Mouse (Mus musculus) cerebellum, adult 8-10 months (tissue): ENCODE results near the gene Prdm13.
A peak's percentile ranks its signal among the peaks of the same experiment; 100 is the strongest.

ENCODE experiments used
- DNase-seq: peaks from one replicate; pipeline ENCODE4 v3.0.0; 2022

Gene Prdm13

DNA sequence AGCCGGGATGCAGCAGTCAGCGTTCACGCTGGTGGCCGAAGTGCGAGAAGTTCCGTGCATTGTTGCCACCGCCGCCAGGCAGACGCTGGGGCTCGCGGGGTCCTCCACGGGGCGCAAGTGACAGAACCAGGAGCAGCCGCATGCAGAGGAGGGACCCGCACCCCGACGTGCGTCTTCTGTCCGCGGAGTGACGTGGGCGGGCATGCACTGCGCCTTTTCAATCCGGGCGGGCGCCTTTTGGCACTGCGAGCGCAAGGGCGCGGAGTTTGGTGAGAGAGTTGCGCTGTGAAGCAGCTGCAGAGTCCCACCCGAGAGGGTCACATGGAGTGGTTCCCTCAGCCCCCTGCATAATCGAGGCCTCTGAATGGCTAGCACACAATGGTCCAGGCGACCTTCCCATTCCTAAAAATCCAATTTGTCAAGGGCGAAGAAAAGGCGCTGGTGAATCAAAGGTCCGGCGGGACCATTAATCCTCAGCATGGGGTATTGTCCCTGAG, at the start of gene Prdm13:
TSS of gene Prdm13 (minus strand) at position 369 of the 497 bp plus-strand sequence.
- no peak for DNase-seq

DNA sequence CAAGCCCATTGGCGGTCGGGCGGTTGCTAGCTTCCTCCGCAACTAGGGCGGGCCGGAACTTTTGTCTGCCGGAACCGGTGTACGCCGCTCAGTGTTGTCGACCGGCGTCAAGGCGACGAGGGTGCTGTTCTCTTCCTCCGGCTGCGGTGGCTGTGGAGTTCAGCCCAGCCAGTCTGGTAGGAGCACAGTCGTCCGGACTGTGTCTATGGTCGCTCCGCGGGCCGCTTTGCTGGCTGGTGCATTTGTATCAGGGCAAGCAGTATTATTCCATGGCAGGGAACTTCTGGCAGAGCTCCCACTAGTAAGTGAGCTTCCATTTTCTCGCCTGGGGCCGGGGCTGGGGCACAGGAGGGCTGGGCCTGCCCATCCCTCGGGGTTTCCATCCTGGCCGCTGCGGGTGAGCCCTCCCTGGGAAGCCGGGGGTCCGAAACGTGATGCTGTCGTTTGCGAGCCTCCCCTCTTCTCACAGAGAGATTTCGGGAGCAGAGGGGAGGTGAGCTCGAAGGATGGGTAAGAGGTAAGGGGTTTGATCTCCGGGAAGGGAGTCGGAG, 41.9 kb upstream of the Prdm13 start, which contains the start of gene Ccnc:
TSS of gene Ccnc (plus strand) at position 87 of the 551 bp plus-strand sequence.
- peak; percentile 90 for DNase-seq

GRCm38 (mm10) chr4:21726912-21727614, 41.3 kb upstream of the Prdm13 start:
- peak; percentile 47 for DNase-seq

DNA sequence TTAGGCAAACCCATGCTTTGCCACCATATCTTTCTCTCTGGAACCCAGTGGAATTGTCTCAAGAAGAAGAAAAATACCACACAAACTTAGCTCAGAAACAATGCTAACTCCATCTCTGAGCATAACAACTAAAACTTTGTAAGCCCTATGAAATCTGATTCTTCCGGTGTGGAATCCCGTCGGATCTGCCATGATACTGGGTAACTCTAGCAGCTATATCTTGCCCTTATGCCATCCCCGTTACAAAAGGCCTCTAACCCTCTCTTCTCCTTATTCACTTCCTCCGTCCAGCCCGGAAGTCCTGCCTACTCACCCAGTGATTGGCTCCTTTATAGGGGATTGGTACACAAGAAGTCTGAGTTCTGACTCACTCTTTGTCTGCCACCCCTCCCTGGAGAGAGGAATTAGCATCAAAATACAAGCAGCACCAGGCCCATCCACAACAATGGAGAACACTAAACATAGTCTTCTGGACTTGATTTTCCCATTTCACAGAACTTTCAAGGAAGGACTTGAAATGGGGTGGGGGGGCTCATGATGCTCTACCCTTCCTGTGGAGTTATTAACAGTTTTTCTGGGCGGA, 37.1 kb upstream of the Prdm13 start:
- DNase-seq, result no peak

GRCm38 (mm10) chr4:21712147-21712546, 26.4 kb upstream of the Prdm13 start:
- no peak for DNase-seq

DNA sequence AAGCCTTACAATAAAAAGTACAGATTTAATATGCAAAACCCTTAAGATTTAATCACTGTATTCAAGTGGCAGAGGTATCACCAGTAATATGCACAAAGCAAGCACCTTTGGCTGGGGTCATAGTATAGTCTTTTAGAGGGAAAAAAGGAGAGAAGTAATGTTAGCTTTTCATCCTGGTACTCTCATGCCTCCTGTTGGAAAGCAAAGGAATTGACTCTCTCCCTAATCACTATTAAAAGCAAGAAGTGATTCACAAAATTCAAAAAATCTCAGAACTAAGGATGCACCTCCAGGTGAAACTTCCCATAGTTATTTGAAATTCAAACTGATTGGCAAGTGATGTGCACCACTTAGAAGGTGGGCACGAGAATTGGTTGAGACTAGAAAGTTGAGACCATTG, 19.3 kb upstream of the Prdm13 start:
- no peak for DNase-seq

DNA sequence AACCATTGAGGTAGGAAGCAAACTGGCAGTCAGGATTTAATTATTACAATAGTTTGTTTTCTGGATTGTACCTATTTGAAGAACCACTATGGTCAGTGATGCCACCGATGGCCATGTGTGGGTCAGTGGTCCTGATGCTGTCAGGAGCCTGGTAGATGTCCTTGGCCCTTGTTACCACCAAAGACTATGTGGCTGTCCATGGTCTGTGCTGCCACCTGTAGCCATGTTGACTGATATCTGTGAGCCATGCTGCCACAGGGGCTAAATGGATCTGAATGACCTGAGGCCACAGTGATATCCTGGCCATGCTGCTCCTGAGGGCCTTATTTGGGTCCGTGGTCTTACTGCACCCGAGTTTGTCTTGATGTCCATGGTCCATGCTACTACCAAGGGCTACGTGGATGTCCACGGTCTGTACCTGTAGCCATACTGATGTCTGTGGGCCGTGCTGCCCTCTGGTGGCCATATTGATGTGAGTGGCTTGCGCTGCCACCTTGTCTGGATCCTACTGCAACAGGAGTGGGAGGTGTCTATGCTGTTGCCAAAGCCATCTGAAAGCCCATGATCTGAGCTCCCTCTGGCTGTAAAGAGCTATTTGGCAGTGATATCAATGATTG, 10.0 kb upstream of the Prdm13 start:
- peak; percentile 35 for DNase-seq

GRCm38 (mm10) chr4:21690221-21690620, 4.5 kb upstream of the Prdm13 start:
- no peak for DNase-seq

DNA sequence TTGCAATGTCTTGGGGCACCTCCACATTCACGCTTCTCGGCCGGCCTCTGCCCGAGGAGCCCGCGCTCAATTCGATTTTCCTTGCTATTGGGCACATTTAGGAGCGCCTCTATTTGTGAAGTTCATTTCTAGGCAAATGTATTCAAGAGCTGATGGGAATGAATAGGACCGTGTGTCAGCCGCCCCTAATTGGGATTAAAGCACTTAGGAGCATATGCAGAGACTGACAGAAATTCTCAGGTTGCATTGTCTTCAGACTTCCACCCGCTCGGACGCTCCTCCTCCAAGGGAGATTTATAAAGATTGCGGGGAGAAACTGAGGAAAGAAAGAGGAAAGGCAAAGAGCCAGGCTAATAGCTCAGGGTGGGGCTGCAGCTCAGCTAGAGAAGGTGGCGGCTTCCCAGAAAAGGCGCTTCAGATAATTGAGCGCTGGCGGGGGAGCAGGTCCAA, 3.8 kb upstream of the Prdm13 start:
- DNase-seq, result no peak

- no peak for DNase-seq
Observed at GRCm38 (mm10) chr4:21688703-21689200, 3.0 kb upstream of the Prdm13 start.

- no peak for DNase-seq
Observed at GRCm38 (mm10) chr4:21687783-21688702, 2.3 kb upstream of the Prdm13 start.

DNA sequence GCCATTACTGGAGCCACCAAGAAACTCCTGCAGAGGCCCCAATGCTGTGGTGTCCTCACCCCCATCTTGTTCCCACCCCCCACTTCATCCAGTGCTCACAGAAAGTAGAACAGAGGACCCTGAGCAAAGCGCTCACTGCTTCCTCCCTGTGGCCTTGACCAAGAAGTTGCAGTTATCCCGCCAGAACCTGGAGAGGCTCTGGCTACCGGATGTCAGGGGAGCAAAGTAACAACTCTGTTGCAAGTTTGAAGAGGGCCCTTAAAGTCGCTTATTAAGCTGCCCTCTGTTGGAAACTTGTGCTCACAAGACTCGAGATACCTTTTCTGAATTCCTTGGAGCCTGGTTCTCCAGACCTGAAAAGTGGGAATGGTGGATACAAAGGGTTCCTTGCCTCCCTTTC, 1.2 kb upstream of the Prdm13 start:
- no peak for DNase-seq

- no peak for DNase-seq
Observed at GRCm38 (mm10) chr4:21686416-21686815, 653 bp upstream of the Prdm13 start.

- no peak for DNase-seq
Observed at GRCm38 (mm10) chr4:21684341-21684970, 1.3 kb downstream of the Prdm13 start.

- no peak for DNase-seq
Observed at GRCm38 (mm10) chr4:21682421-21683150, 3.2 kb downstream of the Prdm13 start.

DNA sequence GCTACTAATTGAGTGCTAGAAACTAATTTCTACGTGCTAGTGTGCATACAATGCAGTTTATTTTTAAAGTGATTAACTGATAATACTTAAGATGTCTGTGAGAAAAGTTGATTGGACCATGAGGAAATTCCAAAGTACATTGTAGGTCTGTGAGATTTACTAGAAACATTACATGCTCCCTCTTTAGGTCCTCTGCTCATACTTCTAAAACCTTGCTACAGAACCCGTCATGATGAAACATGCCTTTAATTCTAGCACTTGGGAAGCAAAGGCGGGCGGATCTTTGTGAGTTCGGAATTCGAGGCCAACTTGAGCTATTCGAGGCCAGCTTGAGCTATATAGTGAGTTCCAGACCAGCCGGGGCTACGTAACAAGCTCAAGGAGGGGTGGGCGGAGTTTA, 4.8 kb downstream of the Prdm13 start:
- no peak for DNase-seq

DNA sequence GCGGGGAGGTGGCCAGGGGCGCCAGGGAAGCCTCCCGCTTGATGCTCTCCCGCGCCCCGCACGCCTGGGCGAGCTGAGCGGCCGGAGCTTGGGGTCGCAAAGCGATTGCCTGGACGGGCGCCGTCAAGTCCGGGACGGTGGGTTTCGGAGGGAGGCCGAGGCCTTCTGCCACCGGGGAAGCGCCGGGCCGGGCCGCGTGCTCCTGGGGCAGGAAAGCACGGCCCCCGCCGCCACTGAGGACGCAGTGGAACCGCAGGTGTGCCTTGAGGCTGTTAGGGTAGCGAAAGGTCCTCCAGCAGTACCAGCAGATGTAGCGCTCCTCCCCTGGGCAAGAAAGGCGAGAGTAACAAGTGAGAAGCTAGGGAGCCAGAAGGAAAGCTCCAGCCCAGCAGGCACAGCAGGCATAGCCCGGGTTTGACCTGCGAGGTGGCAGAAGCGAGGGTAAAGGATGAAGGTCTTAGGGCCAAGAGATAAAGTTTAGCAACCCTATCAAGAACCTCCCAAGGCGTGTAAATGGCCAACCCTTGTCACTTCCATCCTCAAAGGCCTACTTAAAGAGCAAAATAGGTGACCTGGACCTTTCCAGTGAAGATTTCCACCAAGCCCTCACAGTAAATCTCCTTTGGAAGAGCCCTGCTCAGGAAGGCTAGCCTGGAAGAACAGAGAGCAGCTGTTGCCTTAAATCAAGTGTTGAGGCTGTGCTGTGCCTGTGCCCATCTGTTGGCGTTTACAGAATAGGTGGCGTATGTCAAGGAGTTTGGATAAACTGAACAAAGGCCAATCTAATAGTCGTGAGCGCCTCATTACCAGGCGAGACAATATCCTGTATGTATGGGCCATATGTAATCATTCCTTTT, 5.9 kb downstream of the Prdm13 start:
- no peak for DNase-seq

DNA sequence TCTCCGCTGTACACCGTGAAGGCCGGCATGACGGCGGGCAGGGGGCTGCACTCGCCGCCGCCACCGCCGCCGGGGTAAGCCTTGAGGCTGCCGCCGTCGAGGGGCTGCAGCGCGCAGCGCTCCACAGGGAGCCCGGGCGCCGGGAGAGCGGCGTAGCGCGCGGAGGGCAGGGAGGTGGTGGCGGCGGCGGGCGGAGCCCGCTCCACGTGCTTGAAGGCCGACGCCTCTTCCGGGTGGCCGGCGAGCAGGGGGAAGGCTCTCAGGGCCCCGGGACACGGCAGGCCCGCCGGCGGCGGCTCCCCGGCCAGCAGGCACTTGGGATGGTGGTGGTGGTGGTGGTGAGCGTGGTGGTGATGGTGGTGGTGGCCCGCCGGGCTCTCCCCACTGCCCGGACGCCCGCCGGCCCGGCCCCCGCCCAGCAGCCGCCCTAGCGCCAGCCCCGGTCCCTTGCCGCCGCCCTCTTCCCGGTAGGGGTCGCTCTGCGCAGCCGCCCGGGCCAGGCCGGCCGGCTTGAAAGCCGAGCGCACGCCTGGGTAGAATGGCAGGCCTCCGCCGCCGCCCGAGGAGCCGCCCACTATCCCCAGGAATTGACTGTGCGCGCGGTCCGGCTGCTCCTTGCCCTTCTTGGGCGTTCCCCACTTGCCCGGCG, 6.7 kb downstream of the Prdm13 start:
- no peak for DNase-seq
